In genomic region chr10:75517758-75518143, GRCm38 (mm10) we compare ENCODE assay signal across 8 mouse cellular contexts. TPM values are rescaled to one million over a fixed set of nuclear protein-coding genes. Genes with fewer than 3 reads are reported as not detected.
DNase-seq lines count a peak whose midpoint lies in the region; ATAC-seq and TF ChIP-seq lines count a peak whose summit lies in the region.

Gucd1 (minus strand) TSS chr10:75517972.

- 0 out of 2 replicates have a peak, but pooled peaks have one; percentile 52 for TF ChIP-seq EP300 in ES-Bruce4 (IDR thresholded peaks at IDR 0.05; ENCODE audit: insufficient read depth, low read depth, low read length)
- peak; percentile 88 for TF ChIP-seq EP300 in liver, postnatal 0 days (IDR thresholded peaks at IDR 0.05; ENCODE audit: low read depth)

- DNase-seq in heart, postnatal 10 days, result peak; percentile 99
- DNase-seq in large intestine, adult 2 months (ENCODE audit: low read depth, low spot score), result peak; percentile 92
- DNase-seq in liver, postnatal 0 days, result peak; percentile 97
- DNase-seq in testis, postnatal 10 days (ENCODE audit: low spot score), result peak; percentile 98

- no peaks in the 10 kb centered on the region for H3K27me3 ChIP-seq in ES-Bruce4 (ENCODE audit: control insufficient read depth, insufficient read depth, low read length, poor library complexity, severe bottlenecking)
- H3K27me3 ChIP-seq in forebrain, embryonic 13.5 days, result no peaks in the 10 kb centered on the region
- no peaks in the 10 kb centered on the region for H3K27me3 ChIP-seq in liver, postnatal 0 days (ENCODE audit: insufficient read depth, low read length)
- no peaks in the 10 kb centered on the region; the same call in 1 of the 2 replicates for H3K27me3 ChIP-seq in neural tube, embryonic 14.5 days (ENCODE audit: control insufficient read depth, insufficient read depth, low read length)

- H3K4me1 ChIP-seq in ES-Bruce4 (ENCODE audit: control insufficient read depth, insufficient read depth, low read length), result no peaks in the 10 kb centered on the region
- peaks cover 40% of the 10 kb centered on the region for H3K4me1 ChIP-seq in forebrain, embryonic 13.5 days
- H3K4me1 ChIP-seq in liver, postnatal 0 days (ENCODE audit: insufficient read depth), result peaks cover 40% of the 10 kb centered on the region
- H3K4me1 ChIP-seq in neural tube, embryonic 14.5 days (ENCODE audit: control insufficient read depth, insufficient read depth, low read length), result peaks cover 17% of the 10 kb centered on the region

- H3K4me3 ChIP-seq in ES-Bruce4 (ENCODE audit: low read depth, low read length), result peak within 1 kb of the TSS; percentile 100
- peak within 1 kb of the TSS; percentile 89 for H3K4me3 ChIP-seq in forebrain, embryonic 13.5 days
- peak within 1 kb of the TSS; percentile 90 for H3K4me3 ChIP-seq in liver, postnatal 0 days (ENCODE audit: low read depth, low read length)
- peak within 1 kb of the TSS; percentile 67 for H3K4me3 ChIP-seq in neural tube, embryonic 14.5 days (ENCODE audit: low read depth, low read length)

- peak; percentile 85 for ATAC-seq in cerebellum, adult (ENCODE audit: insufficient number of reproducible peaks, low FRiP score, low TSS enrichment)
- peak; percentile 96 for ATAC-seq in forebrain, embryonic 13.5 days
- ATAC-seq in liver, postnatal 0 days, result peak; percentile 86
- peak; percentile 92 for ATAC-seq in neural tube, embryonic 14.5 days (ENCODE audit: low read depth)

- TF ChIP-seq POLR2A in ES-Bruce4 (IDR thresholded peaks at IDR 0.05; ENCODE audit: insufficient read depth, low read length), result peak; percentile 77

- peaks cover 29% of the 10 kb centered on the region for H3K36me3 ChIP-seq in ES-Bruce4 (ENCODE audit: control insufficient read depth, insufficient read depth, low read length, poor library complexity, severe bottlenecking)
- H3K36me3 ChIP-seq in forebrain, embryonic 13.5 days (ENCODE audit: poor library complexity, severe bottlenecking), result peaks cover 30% of the 10 kb centered on the region
- peaks cover 36% of the 10 kb centered on the region for H3K36me3 ChIP-seq in liver, postnatal 0 days (replicated peaks; ENCODE audit: insufficient read depth, low read length)
- peaks cover 7% of the 10 kb centered on the region for H3K36me3 ChIP-seq in neural tube, embryonic 14.5 days (ENCODE audit: control insufficient read depth, insufficient read depth, low read length)

- no peaks in the 10 kb centered on the region for H3K9me3 ChIP-seq in ES-Bruce4 (replicated peaks; ENCODE audit: control insufficient read depth, insufficient read depth, low read length, poor library complexity, severe bottlenecking)
- H3K9me3 ChIP-seq in forebrain, embryonic 13.5 days (replicated peaks), result no peaks in the 10 kb centered on the region
- H3K9me3 ChIP-seq in liver, postnatal 0 days (ENCODE audit: low read length), result no peaks in the 10 kb centered on the region
- no peaks in the 10 kb centered on the region for H3K9me3 ChIP-seq in neural tube, embryonic 14.5 days (ENCODE audit: control insufficient read depth, low read length)

- no peak for TF ChIP-seq CTCF in ES-Bruce4 (IDR thresholded peaks at IDR 0.05; ENCODE audit: low read depth, low read length)
- TF ChIP-seq CTCF in liver, postnatal 0 days (IDR thresholded peaks at IDR 0.05; ENCODE audit: low read depth), result no peak; the same call in 1 of the 2 replicates

- 0% methylated on average over 20 of the region's 20 CpGs for WGBS in forebrain, embryonic 13.5 days
- under 1% methylated on average over 20 of the region's 20 CpGs for WGBS in large intestine, adult 2 months
- 0% methylated on average over 20 of the region's 20 CpGs for WGBS in liver, postnatal 0 days (ENCODE audit: insufficient replicate concordance)
- 0% methylated on average over 20 of the region's 20 CpGs for WGBS in neural tube, embryonic 14.5 days

- H3K27ac ChIP-seq in ES-Bruce4 (ENCODE audit: insufficient read depth, low read length), result peak within 1 kb of the TSS; percentile 71
- peak within 1 kb of the TSS; percentile 97 for H3K27ac ChIP-seq in forebrain, embryonic 13.5 days
- H3K27ac ChIP-seq in liver, postnatal 0 days (ENCODE audit: low read depth), result peak within 1 kb of the TSS; percentile 99
- peak within 1 kb of the TSS; percentile 95 for H3K27ac ChIP-seq in neural tube, embryonic 14.5 days (ENCODE audit: low read depth, low read length)

- H3K4me2 ChIP-seq in forebrain, embryonic 13.5 days, result peak within 1 kb of the TSS; percentile 91
- peak within 1 kb of the TSS; percentile 92 for H3K4me2 ChIP-seq in liver, postnatal 0 days (ENCODE audit: low read depth, low read length)
- H3K4me2 ChIP-seq in neural tube, embryonic 14.5 days (ENCODE audit: low read depth, low read length), result peak within 1 kb of the TSS; percentile 97

- H3K9ac ChIP-seq in ES-Bruce4 (ENCODE audit: low read depth, poor library complexity, severe bottlenecking), result peak within 1 kb of the TSS; percentile 94
- H3K9ac ChIP-seq in forebrain, embryonic 13.5 days, result peak within 1 kb of the TSS; percentile 95
- peak within 1 kb of the TSS; percentile 96 for H3K9ac ChIP-seq in liver, postnatal 0 days (replicated peaks)
- H3K9ac ChIP-seq in neural tube, embryonic 14.5 days (replicated peaks; ENCODE audit: low read depth, low read length), result peak within 1 kb of the TSS; percentile 85

- intact Hi-C loops in heart, postnatal 10 days (cut with DNase I), result no loop called here

RNA-seq across cellular contexts. Expression of gene Gucd1, which starts in this region (rescaled TPM):
- polyA plus RNA-seq in ES-Bruce4 (2011; ENCODE audit: insufficient read depth, insufficient read length, low read depth, missing spikeins), result 8.1 and 9.9 TPM in 2 replicates
- polyA plus RNA-seq in forebrain, embryonic 13.5 days (2015; fragmentation: Nextera tagmentation; extraction: Ambion mirVana), result 21.1 and 24.9 TPM in 2 replicates
- 10 to 100 TPM; 42.8 to 44.0 TPM for total RNA-seq in heart, postnatal 10 days (2021)
- 95.7 and 159 TPM in 2 replicates for polyA plus RNA-seq in large intestine, adult 2 months (2012; rRNA removed)
- 45.2 and 45.6 TPM in 2 replicates for polyA plus RNA-seq in liver, postnatal 0 days (2015; fragmentation: Nextera tagmentation; extraction: Ambion mirVana)
- 19.4 and 22.7 TPM in 2 replicates for polyA plus RNA-seq in neural tube, embryonic 14.5 days (2014; fragmentation: Nextera tagmentation; extraction: Ambion mirVana)

Comparison
In these comparisons a context has a peak if more than half of its experiments do, and no peak if none do; other contexts are left out.
1. Peak in every context shown above with its lines: DNase-seq, ATAC-seq, H3K4me3 ChIP-seq and H3K27ac ChIP-seq.